Mouse (Mus musculus) frontal cortex, postnatal 36 days (tissue): ENCODE results near the gene Nfib.

ENCODE experiments used
- DNase-seq, 2 experiments: peaks; one replicate each; pipeline ENCODE4 v3.0.0; 2022; ENCODE audit warnings: low spot score in 2 of 2

The Nfib gene

DNA sequence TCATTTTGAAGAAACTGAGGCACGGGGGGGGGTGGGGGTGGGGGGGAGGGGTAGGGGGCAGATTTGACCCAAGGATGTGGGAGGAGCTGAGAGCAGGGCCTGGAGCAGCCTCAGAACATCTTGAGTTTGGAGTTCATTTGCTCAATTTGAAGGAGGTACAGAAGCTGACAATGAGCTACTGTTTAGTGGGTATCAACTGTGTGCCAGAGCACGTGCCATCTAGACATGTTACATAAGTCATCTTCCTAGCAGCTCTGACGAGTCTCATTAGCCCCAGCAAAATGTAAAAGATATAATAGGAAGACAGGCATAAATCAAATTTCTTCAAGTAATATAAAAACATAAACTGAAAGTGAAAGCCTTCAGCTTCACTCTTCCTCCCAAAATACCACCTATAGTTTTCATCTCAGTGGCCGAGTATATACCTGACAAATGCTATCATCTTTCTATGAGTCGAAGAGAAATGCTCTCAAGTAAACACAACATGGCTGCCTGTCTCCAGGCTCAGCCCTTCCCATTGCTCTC, 165.0 kb downstream of the Nfib start:
- DNase-seq: no peak

DNA sequence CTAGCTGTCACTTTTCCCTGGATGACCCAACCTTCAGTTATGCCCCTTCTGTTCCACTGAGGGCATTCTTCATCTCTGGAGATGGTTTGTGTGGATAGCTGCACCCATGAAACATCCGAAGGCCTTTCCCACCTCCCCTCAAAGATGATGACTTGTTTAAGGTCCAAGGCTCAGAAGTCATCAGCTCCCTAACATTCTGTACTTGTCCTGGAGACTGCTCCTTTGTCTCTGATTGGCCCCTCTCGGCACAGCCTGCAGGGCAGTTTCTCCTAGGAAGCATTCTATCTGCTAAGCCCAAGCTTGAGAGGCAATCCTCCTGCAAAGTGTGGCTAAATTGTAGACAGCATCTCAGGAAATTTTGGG, 165.5 kb downstream of the Nfib start:
- peak in 1 of 2 experiments; percentile 16 for DNase-seq

DNA sequence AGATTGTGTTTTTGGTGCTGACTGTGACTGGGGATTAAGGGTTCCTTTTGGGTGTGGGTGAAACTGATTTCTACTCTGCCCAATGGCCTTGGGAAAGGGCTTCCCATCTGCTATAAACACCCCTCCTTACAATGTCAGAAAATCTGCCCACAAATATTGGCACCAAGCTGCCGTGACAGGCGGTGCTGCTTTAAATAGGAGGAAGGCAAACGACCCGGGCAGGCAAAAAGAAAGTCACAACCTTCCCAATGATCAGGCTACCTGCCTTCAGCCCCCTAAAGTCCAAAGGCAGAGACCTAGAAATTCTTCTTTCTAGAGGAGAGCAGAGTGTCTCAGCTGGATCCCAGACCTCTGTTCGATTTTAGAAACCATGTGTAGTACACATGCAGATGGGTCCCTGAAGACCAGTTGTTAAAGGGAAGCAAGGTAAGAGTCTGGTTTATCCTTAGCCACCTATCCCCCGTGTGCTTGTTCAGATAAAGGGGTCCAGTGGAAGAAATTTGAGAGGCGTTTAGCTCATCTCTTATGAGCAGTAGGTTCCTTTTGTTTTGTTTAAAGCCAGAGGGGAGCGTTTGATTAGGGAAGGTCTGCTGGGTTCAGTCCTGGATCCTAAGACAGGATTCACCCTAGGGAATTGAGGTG, 166.0 kb downstream of the Nfib start:
- DNase-seq: no peak

DNA sequence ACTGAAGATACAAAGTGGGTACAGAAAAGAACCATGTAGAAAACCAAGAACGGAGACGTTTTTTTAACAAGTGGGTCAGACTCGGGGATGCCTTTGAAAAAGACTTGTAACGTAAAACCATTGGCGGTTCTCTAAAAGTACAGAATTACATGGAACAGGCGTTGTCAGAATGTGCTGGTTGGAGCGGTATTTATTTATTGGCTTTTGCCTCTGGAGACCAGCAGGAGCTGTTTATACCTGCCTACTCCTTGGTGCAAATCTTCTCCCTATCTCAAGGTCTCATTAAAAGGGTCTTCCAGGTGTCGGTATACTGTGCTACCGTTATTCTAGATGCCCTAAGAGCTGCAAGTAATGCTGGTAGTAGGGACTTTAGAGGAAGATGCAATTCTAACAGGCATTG, 166.7 kb downstream of the Nfib start:
- DNase-seq: no peak

DNA sequence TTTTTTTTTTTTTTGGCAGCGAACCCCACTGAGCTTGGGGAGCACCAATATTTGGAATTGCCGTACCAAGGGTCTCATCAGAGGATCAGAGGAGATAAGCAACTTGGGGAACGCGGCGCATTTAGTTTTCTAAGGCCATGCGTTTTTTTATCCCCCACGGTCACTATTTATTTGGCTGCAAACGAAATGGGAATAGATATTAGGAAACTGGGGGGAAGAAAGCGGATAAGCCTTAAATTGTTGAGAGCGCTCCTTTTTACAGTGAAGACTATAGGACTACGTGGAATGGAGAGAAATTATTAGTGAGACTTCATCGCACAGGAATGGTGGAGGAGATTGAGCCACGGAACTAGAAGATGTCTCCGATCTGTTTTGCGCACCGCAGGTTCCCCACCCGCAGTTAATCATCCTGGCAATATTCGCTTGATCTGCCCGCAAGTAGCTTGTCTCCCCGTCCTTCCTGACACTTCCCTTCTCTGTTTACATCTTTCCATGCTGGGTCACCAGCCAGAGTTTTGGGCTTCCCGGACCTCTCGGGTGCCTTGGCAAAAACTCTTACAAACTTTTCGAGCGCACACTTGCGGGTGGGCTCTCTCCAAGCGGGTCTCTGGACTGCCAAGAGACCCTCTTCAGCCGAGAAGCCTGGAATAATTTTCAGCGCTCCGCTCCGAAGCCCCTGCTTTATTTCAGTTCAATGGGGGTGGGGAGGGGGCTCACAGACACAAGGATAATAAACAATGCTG, 167.3 kb downstream of the Nfib start:
- peak; percentile 26 to 28 for DNase-seq

DNA sequence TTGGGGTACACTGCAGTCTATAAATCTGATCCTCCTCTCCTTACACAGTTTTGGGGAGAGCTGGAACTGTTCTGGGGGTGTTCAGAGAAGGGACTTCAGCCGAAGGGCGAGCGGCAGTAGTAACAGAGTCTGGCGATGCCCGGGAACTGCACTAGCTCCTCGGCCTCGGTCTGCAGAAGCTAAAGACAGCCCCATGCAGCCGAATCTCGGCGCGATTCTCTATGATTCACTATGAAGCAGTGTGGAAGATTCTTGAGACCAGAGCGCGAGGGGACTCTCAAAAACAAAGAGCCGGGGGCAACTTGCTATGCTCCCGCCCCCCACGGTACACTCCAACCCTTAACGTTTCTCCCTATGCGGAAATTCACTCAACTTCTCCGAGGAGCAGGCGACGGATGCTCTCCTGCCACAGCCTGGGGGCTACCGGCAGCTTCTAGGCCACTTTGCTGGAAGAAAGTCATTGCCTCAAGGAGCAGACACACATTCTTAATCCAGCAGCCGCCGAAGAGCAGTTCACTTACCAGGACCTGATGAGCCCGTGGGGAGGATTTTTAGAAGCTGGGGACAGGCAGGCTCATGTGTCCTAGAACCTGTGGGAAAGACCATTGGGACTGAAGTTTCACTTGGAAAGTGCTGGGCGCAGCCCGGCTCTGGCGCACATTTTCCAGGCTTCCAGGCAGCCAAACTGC, 168.1 kb downstream of the Nfib start:
- peak; percentile 47 to 56 for DNase-seq

DNA sequence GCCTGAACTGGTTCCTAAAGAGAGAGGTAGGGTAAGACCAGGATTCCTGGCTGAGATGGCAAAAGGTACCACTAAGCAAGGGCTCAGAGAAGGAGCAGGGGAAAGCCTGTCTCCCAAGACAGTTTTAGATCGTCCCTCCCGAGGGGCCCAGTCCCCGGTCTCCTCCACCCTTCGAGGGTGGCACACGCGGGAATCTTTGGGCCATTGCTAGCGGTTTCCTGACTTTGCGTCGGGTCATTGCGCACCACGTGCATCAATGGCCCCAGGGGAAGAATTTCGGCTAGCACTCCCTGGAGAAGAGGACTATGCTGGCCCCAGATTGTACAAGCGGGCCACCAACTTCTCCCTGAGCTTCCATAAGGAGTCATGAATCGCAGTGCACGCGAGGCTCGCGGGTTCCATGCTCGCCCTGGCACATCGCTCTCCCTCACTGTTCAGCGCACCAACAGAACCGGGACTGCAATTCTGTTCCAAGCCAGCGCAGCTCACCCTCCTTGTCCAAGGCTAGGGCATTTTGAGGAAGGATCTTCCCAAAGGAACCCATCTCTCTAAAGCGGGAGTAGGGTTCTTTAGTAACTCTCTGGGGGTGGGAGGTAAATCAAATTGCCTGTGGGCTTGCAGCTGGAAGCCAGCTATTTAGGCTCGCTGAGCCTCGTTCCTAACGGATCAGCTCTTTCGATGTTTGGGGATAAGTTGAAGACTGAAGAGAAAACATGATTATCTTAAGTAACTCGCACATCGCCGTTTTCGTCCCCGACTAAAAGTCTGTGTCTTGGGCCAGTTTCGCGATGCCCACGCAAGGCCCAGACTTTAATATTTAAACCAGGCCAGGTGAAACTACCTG, 168.9 kb downstream of the Nfib start:
- peak; percentile 38 to 40 for DNase-seq

DNA sequence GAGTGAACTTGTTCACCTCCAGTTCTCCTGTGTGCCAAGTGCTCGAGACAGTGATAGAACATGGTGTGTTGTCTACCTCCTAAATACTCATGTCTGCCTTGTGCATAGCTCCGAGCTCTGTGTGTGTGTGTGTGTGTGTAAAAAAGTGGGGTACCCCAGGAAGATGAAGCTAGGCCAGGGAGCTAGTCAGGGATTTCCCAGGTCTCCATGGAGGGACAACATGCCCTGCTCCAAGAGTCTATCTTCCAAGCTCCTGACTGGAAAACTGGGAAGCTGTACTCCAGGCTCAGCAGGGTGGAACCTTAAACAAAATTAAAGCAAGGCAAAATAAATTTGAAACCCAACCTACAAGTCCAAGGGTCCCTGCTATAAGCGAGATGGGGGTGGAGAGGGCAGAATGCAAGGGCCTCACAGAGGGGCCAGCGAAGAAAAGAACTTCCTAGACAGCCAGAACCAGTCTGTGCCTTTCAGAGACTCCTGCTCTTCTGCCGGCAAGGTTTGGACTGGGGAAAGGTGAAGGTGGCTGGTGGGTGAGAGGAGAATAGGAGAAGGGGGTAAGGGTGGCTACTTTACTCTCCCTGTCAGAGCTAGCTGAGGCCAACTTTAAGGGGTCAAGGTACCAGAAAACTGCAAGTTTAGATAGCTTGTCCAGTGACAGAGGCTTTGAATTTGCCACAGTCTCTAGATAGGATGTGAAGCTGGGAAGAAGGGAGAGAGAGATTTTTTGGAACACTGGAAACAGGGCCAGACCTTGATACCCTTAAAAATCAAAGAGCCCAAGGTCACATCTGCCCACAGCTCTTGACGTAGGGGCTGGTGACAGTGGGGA, 169.7 kb downstream of the Nfib start:
- no peak for DNase-seq

DNA sequence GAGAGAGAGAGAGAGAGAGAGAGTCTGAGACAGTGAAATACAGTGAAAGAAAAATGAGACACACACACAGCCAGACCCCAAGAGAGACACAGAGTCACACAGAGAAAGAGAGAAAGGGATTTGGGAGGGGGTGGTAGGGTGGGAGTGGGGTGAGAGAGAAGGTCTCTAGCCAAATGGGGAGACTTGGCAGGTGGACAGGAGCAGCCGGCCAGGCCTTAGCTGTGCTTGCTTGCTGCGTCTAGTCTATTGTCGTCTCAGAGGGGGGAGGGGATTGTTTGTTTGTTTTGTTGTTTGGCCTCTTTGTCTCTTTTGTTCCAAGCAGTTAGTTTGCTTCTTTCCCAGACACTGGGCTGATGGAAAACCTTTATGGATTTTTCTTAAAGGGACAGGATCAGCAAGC, 172.3 kb downstream of the Nfib start:
- no peak for DNase-seq

DNA sequence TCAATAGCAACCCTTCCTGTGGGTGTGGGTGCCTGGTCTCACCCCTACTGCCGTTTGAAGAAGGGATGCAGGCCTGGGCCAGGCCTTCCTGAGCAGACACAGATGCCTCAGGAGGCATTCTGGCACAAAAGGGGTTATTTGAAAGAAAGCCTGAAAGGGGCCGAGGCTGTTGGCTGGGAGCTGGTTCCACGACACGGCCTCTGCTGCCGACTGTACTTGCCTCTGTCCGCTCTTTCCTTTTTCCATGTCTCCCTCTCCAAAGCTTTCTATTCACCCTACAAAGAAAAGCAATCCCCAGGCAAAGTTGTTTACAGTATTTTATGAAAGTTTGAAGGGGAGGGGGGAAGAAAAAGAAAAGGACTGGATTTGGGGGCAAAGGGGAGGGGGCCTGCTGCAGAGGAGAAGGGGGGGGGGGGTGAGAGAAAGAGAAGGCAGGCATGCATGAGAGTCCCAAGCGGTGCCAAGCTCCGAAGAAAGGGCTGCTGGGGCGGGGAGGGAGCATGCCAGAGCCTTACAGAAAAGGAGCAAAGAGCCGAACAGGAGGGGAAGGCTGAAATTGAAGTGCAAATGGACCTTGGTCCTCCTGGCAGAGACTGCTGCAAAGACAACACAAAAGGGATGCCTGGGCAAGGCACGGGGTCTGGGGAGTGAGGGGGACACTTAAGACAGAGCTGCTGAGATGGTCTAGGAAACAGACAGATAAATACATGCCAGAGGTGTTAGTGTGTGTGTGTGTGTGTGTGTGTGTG, 172.9 kb downstream of the Nfib start:
- DNase-seq: no peak

DNA sequence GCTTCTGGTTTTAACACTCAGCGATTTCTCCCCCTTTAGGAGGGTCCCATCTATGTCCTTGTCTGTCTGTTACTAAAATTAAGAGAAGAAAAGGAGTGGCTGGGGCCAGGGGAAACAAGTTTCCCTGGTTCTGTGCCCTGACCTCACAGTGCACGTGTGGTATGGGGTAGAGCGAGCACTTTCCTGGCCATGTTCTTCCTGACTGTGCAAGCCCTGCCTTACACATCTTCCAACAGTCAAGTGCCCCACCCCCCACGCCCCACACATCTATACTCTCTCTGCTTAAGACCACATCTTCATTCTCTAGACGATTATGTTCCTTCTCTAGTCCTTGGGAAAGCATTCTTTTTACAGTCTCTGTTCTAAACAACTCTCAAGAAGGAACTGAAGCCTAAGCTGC, 173.6 kb downstream of the Nfib start:
- DNase-seq: no peak

DNA sequence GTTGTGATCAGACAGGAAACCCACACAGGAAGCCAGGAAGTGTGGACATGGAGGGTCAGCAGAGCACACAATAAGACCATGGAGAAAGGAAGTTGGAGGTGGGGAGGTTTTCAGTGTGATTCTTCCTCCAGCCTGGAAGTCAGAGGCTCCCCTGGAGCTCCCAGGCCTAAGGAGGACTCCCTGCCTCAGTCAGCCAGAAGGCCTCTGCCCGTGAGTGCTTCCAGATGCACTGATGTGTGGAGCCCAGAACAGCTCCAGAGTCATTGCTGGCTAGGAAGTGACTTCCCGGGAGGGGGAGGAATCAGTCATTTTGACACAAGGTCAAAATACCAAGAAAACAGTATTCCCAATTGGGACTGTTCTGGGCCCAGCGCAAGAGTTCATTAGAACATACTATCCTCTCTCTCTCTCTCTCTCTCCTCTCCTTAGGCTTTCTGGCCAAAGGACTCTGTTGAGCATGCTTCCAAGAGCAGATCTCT, 174.6 kb downstream of the Nfib start:
- no peak for DNase-seq

DNA sequence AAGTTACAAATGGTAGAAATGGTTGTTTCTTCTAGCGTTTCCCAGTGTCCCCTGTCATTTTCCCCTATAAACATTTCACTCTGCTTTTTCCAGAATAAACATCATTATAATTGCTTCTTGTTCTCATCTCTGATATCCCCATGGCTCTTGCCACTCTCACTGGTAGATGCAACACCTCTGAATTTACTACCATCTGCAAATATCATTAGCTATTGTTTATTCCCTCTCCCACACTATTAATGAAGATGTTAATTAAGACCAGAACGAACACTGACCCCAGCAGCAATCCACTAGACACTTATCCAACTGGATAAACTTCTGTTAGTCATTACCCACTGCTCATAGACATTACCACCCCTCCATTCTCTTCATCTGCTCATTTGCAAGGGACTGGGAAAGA, 176.6 kb downstream of the Nfib start:
- no peak for DNase-seq

DNA sequence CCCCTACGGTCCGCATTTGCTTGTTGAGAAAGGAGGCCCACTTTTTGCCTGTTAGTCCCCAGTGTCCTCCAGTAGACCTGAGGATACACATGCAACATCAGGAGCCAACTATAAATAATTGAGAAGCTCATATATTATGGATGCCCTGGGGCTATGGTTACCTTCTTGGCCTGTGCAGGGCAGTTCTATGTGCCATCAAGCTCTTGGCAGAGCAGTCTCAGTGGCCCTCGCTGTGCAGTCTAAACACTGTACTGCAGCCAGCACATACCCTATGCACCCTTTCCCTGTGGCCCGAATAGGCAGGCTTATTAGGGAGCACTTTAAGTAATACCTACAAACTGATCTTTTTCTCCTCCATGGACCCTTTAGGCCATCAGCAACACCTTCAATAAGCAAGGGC, 185.6 kb downstream of the Nfib start:
- no peak for DNase-seq

DNA sequence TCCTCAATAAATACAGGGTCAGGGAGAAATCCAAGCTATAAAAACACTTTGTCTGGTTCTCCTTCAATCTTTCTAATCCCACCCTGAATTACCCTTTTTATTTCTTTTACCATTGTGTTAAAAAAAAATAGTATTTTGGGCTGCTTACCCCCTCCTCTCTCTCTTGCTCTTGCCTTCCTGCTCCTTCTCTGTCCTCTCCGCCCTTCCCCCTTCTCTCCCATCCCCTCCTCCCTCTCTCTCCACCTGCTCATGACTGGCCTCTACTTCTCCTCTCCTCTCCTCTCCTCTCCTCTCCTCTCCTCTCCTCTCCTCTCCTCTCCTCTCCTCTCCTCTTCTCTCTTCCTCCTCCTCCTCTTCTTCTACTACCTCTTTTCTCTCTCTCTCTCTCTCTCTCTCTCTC, 187.4 kb downstream of the Nfib start:
- DNase-seq: no peak

DNA sequence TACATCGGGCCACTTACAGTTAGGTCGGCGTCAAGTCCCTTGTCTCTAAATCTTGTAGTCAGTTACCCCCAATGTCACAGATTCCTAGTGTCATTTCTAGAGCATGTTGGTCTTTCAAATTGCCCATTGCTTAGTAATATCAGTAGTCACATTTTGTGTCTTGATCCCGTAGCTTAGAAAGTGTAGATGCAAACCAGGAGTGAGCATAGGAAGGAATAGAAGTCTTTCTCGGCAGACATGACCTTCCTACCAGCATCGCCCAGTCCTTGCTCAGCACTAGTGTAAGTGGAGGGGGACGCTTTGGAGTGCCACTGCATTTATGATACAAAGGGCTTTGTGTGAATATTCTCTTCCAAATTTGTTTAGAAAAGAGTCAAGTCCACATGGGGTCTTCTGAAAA, 188.2 kb downstream of the Nfib start:
- no peak for DNase-seq

DNA sequence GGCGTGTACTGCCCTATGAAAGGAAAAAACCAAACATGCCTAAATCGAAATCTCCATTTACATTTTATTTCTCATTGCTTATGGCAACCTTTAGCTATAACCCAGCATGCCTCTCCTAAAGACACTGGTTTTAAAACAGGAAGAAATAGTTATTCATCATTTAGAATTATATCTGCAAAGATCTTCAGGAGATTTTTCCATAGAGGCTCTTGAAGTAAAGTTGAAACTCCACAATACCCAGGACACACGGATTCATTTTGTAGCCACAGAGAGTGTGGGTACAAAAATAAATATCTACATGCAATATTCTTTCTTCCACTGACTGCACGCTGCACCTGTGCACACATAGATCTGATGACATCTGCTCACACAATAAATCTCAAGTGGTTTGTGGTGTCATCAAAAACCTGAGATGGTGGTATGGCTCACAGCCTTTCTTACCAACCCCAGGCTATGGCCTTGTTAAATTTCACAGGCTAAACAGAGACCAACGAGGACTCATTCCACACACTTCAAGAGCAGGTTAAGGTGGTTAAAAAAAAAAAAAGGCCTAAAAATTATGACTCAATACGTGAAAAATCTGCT, 189.2 kb downstream of the Nfib start:
- no peak for DNase-seq

DNA sequence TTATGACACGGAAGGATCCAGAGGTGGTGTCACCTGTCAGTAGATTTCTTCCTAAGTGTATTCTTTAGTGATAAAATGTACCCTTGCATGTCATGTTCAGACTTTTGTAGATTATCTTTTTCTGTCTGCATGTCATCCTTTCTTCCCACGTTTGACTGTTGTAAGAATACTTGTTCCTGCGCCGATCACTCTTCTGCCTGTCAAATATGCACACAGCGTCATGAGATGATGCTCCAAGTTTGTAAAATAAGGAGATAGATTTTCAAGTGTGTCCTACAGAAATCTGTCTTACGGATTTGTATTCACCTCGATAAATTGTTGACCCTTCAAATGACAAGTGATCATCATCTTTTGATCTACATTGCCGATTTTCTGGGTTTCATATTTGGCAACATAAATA, 190.6 kb downstream of the Nfib start:
- DNase-seq: no peak

DNA sequence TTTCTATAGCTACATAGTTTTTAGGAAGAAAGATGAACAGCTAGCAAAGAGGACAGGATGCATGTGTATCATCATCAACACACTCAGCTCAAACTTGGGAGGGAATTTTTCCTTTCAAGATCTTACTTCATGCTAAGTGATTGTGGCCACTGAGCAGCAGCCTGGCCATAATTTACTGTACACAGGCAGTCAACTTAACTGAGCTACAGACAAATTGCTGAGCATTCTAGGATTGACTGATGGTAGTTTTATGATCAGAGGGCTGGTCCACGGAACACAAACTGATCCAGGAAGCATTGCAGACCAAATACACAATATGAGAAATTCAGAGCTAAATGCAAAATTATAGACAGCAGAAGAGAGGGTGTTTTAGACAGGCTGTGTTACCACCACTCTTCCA, 191.2 kb downstream of the Nfib start:
- no peak for DNase-seq

DNA sequence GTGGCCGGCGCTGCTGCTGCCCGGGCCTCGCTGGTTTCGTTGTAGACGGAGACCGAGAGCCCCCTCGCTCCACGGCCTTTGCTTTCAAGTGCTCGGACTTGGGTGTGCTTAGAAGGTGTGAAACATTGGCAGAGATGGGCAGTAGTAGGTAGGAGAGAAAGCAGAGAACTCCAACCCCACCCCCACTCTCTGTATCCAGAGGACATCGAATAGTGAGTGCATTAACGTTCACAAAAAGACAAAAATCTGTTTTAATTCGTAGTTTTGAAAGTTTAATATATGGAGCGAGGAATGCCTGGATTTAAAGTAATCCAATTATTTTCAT, 192.2 kb downstream of the Nfib start:
- no peak for DNase-seq
